Mouse (Mus musculus): Measurements from ENCODE around the gene Pigk.
"Not testable (repeated sequence)": the region's sequence is repeated elsewhere in the genome, so short reads cannot be mapped to it uniquely, and the experiment has no call there.

The Pigk gene

GRCm38 (mm10) chr3:152764516-152765312, 50.8 kb downstream of the Pigk start:
- no peak for DNase-seq (ENCODE audit: low read depth, low spot score)

- DNase-seq (ENCODE audit: low read depth, low spot score), result no peak
These were observed 53.6 kb downstream of the Pigk start for GRCm38 (mm10) chr3:152767485-152767884.

GRCm38 (mm10) chr3:152770056-152770455, 56.2 kb downstream of the Pigk start:
- DNase-seq (ENCODE audit: low read depth, low spot score), result no peak

- no peak for DNase-seq (ENCODE audit: low read depth, low spot score)
These were observed 62.5 kb downstream of the Pigk start for GRCm38 (mm10) chr3:152776363-152776762.

- no peak for DNase-seq (ENCODE audit: low read depth, low spot score)
These were observed 63.1 kb downstream of the Pigk start for GRCm38 (mm10) chr3:152776872-152777540.

GRCm38 (mm10) chr3:152779819-152780218, 65.9 kb downstream of the Pigk start:
- DNase-seq (ENCODE audit: low read depth, low spot score), result no peak

GRCm38 (mm10) chr3:152783792-152784191, 69.9 kb downstream of the Pigk start:
- DNase-seq (ENCODE audit: low read depth, low spot score), result peak; percentile 29

GRCm38 (mm10) chr3:152784353-152784752, 70.5 kb downstream of the Pigk start:
- not testable (repeated sequence) for DNase-seq (ENCODE audit: low read depth, low spot score)

GRCm38 (mm10) chr3:152788301-152788953, 74.5 kb downstream of the Pigk start:
- not testable (repeated sequence) for DNase-seq (ENCODE audit: low read depth, low spot score)

- DNase-seq (ENCODE audit: low read depth, low spot score), result no peak
These were observed 78.7 kb downstream of the Pigk start for GRCm38 (mm10) chr3:152792601-152793000.

- no peak for DNase-seq (ENCODE audit: low read depth, low spot score)
These were observed 79.1 kb downstream of the Pigk start for GRCm38 (mm10) chr3:152793006-152793405.

- DNase-seq (ENCODE audit: low read depth, low spot score), result no peak
These were observed 82.3 kb downstream of the Pigk start for GRCm38 (mm10) chr3:152796216-152796615.

GRCm38 (mm10) chr3:152797354-152797753, 83.5 kb downstream of the Pigk start:
- no peak for DNase-seq (ENCODE audit: low read depth, low spot score)

- peak; percentile 15 for DNase-seq (ENCODE audit: low read depth, low spot score)
These were observed 86.0 kb downstream of the Pigk start for GRCm38 (mm10) chr3:152799738-152800431.

- no peak for DNase-seq (ENCODE audit: low read depth, low spot score)
These were observed 100.0 kb downstream of the Pigk start for GRCm38 (mm10) chr3:152813905-152814304.

GRCm38 (mm10) chr3:152815110-152815509, 101.2 kb downstream of the Pigk start:
- DNase-seq (ENCODE audit: low read depth, low spot score), result no peak

- DNase-seq (ENCODE audit: low read depth, low spot score), result no peak
These were observed 106.5 kb downstream of the Pigk start for GRCm38 (mm10) chr3:152820406-152820805.

- no peak for DNase-seq (ENCODE audit: low read depth, low spot score)
These were observed 107.3 kb downstream of the Pigk start for GRCm38 (mm10) chr3:152821202-152821601.

- no peak for DNase-seq (ENCODE audit: low read depth, low spot score)
These were observed 117.5 kb downstream of the Pigk start for GRCm38 (mm10) chr3:152831377-152831776.

GRCm38 (mm10) chr3:152831974-152832373, 118.1 kb downstream of the Pigk start:
- DNase-seq (ENCODE audit: low read depth, low spot score), result no peak

GRCm38 (mm10) chr3:152832436-152832835, 118.5 kb downstream of the Pigk start:
- no peak for DNase-seq (ENCODE audit: low read depth, low spot score)

- no peak for DNase-seq (ENCODE audit: low read depth, low spot score)
These were observed 123.5 kb downstream of the Pigk start for GRCm38 (mm10) chr3:152837407-152837806.

Measured in retina, adult 2 months (tissue).